36 mouse cellular contexts compared by ENCODE assay signal in the genomic region with DNA sequence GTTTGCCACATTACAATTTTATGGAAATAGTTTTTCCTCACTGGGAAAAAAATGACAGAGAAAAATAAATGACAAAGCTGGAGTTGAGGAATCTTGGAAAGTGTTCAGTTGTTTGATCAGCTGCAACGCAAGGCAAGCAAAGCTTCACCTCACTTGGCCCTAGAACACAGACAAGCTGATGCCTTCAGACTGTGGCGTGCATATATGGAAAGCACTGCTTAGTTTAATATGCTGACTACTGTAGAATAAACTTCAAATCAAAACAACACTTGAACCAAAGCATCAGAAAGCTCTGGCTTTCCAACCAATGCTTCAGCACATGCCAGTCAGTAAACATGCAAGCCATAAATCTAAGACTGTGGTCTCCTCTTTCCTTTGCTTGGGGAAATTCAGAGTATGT.
"Had no signal": no experiment of that assay in that cellular context is flagged by ENCODE, and none has a peak within 500 bp of the region (broad histone marks: within the 10 kb centered on the region; RNA-seq: fewer than 3 reads in every experiment).

No protein-coding gene starts in this region.

- H3K27ac ChIP-seq: heart, adult 2 months; heart, embryonic 10.5 days; heart, embryonic 13.5 days; heart, embryonic 15.5 days; hindbrain, embryonic 10.5 days; hindbrain, embryonic 14.5 days; hindbrain, embryonic 15.5 days; hindbrain, postnatal 0 days; intestine, embryonic 15.5 days; kidney, embryonic 15.5 days; kidney, postnatal 0 days; layer of hippocampus, adult 2 months had no signal

- H3K4me2 ChIP-seq: heart, embryonic 11.5 days; heart, embryonic 12.5 days; heart, embryonic 13.5 days; heart, embryonic 15.5 days; hindbrain, embryonic 12.5 days; hindbrain, embryonic 13.5 days; hindbrain, embryonic 14.5 days; hindbrain, embryonic 15.5 days; intestine, embryonic 15.5 days; kidney, embryonic 15.5 days had no signal

- H3K9me3 ChIP-seq: heart, embryonic 10.5 days; heart, embryonic 12.5 days; heart, embryonic 13.5 days; heart, embryonic 15.5 days; hindbrain, embryonic 10.5 days; hindbrain, embryonic 12.5 days; hindbrain, embryonic 13.5 days; hindbrain, embryonic 15.5 days; intestine, embryonic 15.5 days; kidney, embryonic 15.5 days had no signal

- H3K36me3 ChIP-seq: heart, embryonic 10.5 days; heart, embryonic 12.5 days; heart, embryonic 13.5 days; heart, embryonic 15.5 days; hindbrain, embryonic 10.5 days; hindbrain, embryonic 12.5 days; hindbrain, embryonic 13.5 days; hindbrain, embryonic 15.5 days; intestine, embryonic 15.5 days; kidney, embryonic 15.5 days had no signal

- H3K4me3 ChIP-seq: heart, adult 2 months; heart, embryonic 10.5 days; heart, embryonic 12.5 days; heart, embryonic 13.5 days; heart, embryonic 15.5 days; hindbrain, embryonic 10.5 days; hindbrain, embryonic 12.5 days; hindbrain, embryonic 13.5 days; hindbrain, embryonic 15.5 days; intestine, embryonic 15.5 days; kidney, embryonic 15.5 days; layer of hippocampus, adult 2 months had no signal

- DNase-seq: heart, adult 18-20 months; heart, adult 2 months; heart, postnatal 10 days; heart, postnatal 14 days; heart, postnatal 36 days; heart, postnatal 4 days; kidney, adult 11 months; kidney, adult 18-20 months; kidney, adult 2 months; kidney, adult 8-10 months; kidney, adult 9 months; kidney, postnatal 10 days; kidney, postnatal 14 days; kidney, postnatal 25 days; kidney, postnatal 36 days; kidney, postnatal 4 days; layer of hippocampus, adult 9-11 months had no signal

- ATAC-seq: hindbrain, embryonic 16.5 days; hindbrain, postnatal 0 days; inflammation-experienced regulatory T-cells, adult 6 months; intestine, embryonic 15.5 days; intestine, embryonic 16.5 days; intestine, postnatal 0 days had no signal

- H3K27me3 ChIP-seq: heart, embryonic 12.5 days; heart, embryonic 13.5 days; heart, embryonic 15.5 days; hindbrain, embryonic 12.5 days; hindbrain, embryonic 13.5 days; hindbrain, embryonic 15.5 days; intestine, embryonic 15.5 days; kidney, embryonic 15.5 days had no signal

- H3K9ac ChIP-seq: heart, embryonic 12.5 days; heart, embryonic 13.5 days; heart, embryonic 15.5 days; hindbrain, embryonic 12.5 days; hindbrain, embryonic 13.5 days; hindbrain, embryonic 14.5 days; hindbrain, embryonic 15.5 days; intestine, embryonic 15.5 days; kidney, embryonic 15.5 days had no signal

- H3K4me1 ChIP-seq: heart, embryonic 10.5 days; heart, embryonic 12.5 days; heart, embryonic 15.5 days; hindbrain, embryonic 10.5 days; hindbrain, embryonic 12.5 days; hindbrain, embryonic 13.5 days; intestine, embryonic 15.5 days; kidney, embryonic 15.5 days had no signal
